In the genomic region with DNA sequence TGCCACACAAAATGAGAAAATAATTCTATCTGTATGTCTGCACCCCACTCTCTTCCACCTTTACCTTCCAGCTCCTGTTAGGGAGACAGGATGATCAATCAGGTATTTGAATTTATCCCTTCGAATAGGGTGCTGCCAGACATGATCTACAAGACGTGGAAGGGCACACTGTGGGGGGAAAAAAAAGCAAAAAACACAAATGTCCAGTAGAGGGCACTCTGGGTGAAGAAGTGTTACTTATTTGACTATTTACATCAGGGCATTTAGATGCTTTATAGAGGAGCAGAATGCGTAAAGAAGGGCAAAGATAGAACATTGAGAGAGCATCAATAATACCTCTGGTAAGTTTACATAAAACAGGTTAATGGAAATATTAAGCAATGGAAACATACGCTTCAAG, we compare ENCODE assay signal across 9 mouse cellular contexts. TPM values are rescaled to one million over a fixed set of nuclear protein-coding genes. Genes with fewer than 3 reads are reported as not detected.
DNase-seq lines count a peak whose midpoint lies in the region; ATAC-seq and TF ChIP-seq lines count a peak whose summit lies in the region.
"Had no signal": no experiment of that assay in that cellular context is flagged by ENCODE, and none has a peak within 500 bp of the region (broad histone marks: within the 10 kb centered on the region; RNA-seq: fewer than 3 reads in every experiment).

No protein-coding gene starts in this region.

- peaks cover 8% of the 10 kb centered on the region; the same call in 1 of the 2 replicates for H3K4me1 ChIP-seq in midbrain, embryonic 15.5 days

- no peaks in the 10 kb centered on the region for H3K9me3 ChIP-seq in midbrain, embryonic 15.5 days

- peak; percentile 76 for TF ChIP-seq CTCF in left cerebral cortex, adult 2 months (IDR thresholded peaks at IDR 0.05)
- peak; percentile 66 for TF ChIP-seq CTCF in Patski (IDR thresholded peaks at IDR 0.05)

- no peak overlapping the region for H3K9ac ChIP-seq in midbrain, embryonic 15.5 days

- H3K36me3 ChIP-seq in midbrain, embryonic 15.5 days (replicated peaks) = no peaks in the 10 kb centered on the region

- H3K4me3 ChIP-seq in left cerebral cortex, adult 2 months = no peak overlapping the region
- no peak overlapping the region for H3K4me3 ChIP-seq in midbrain, embryonic 15.5 days

- POLR2A ChIA-PET in Patski (lab: Charles Lee) = interaction anchor here (0.7 kb wide), 1 partner anchor 333 kb away, joined by 3 read pairs; no protein-coding TSS in a partner anchor

- intact Hi-C loops in left cerebral cortex, adult 2 months (cut with DNase I) = loop anchor here (1.0 kb wide), 1 partner anchor 122 kb away; no protein-coding TSS in a partner anchor
- intact Hi-C loops in left cerebral cortex, postnatal 4 days (cut with DNase I) = no loop called here

- no peak overlapping the region for H3K4me2 ChIP-seq in midbrain, embryonic 15.5 days

- DNase-seq in cerebellum, adult 9-10 months = peak; percentile 22
- DNase-seq in cerebellum, adult 9-11 months = no peak
- DNase-seq in left cerebral cortex, adult 2 months (ENCODE audit: extremely low spot score in 1 of 2, low spot score in 2 of 2) = peak in 1 of 2 experiments; percentile 32
- DNase-seq in left cerebral cortex, postnatal 4 days = no peak
- DNase-seq in Patski (ENCODE audit: low read depth, low spot score) = no peak
- peak; percentile 49 for DNase-seq in retina, postnatal 1 day

- 57% methylated on average over 4 of the region's 4 CpGs for WGBS in midbrain, embryonic 15.5 days

- CTCF ChIA-PET in Patski (lab: Charles Lee) = interaction anchor here (0.8 to 1.2 kb wide), 4 partner anchors 14 to 123 kb away, joined by 3 read pairs; no protein-coding TSS in a partner anchor

- H3K27me3 ChIP-seq in Patski = no peaks in the 10 kb centered on the region
- no peaks in the 10 kb centered on the region for H3K27me3 ChIP-seq in midbrain, embryonic 15.5 days (replicated peaks)

- H3K27ac ChIP-seq in left cerebral cortex, adult 2 months = no peak overlapping the region
- no peak overlapping the region for H3K27ac ChIP-seq in midbrain, embryonic 15.5 days

- no peak for ATAC-seq in Patski
- peak; percentile 42 for ATAC-seq in inflammation-experienced regulatory T-cells, adult 6 months
- ATAC-seq in midbrain, embryonic 15.5 days (replicated peaks) = no peak

- in situ Hi-C loops in Patski (cut with MboI; ENCODE audit: low pct_unique_long_range_greater_than_20kb) = no loop called here

RNA-seq across cellular contexts. Expression of a gene that starts 2.8 kb away (rescaled TPM):
- total RNA-seq in left cerebral cortex, adult 2 months (2021) = 1 to 10 TPM in 1 of 2 experiments, under 1 TPM in 1; 0.36 to 1.1 TPM
- 1 to 10 TPM in 1 of 2 experiments, under 1 TPM in 1; 0.85 to 1.8 TPM for total RNA-seq in left cerebral cortex, postnatal 4 days (2021)
- polyA plus RNA-seq in Patski (2021) = 0.19 TPM
- 1 to 10 TPM in 1 of 3 experiments, under 1 TPM in 2; 0.34 to 1.0 (median 0.69) TPM for polyA plus RNA-seq in inflammation-experienced regulatory T-cells, adult 6 months (2017; shearing (Covaris generic))
- polyA plus RNA-seq in midbrain, embryonic 15.5 days (2015; fragmentation: Nextera tagmentation; extraction: Ambion mirVana) = 0.11 and 0.12 TPM in 2 replicates
- total RNA-seq: hematopoietic stem cell, adult 5-6 weeks had no signal

RNA-seq across cellular contexts. Expression of a gene that starts 52.3 kb away (rescaled TPM):
- 100 to 1,000 TPM; 298 to 346 TPM for total RNA-seq in left cerebral cortex, adult 2 months (2021)
- 100 to 1,000 TPM; 562 to 582 TPM for total RNA-seq in left cerebral cortex, postnatal 4 days (2021)
- polyA plus RNA-seq in Patski (2021) = 567 TPM
- polyA plus RNA-seq in inflammation-experienced regulatory T-cells, adult 6 months (2017; shearing (Covaris generic)) = 1,000 to 10,000 TPM; 1,993 to 3,267 (median 2,370) TPM
- polyA plus RNA-seq in midbrain, embryonic 15.5 days (2015; fragmentation: Nextera tagmentation; extraction: Ambion mirVana) = 464 and 497 TPM in 2 replicates

RNA-seq across cellular contexts. Expression of a gene that starts 56.0 kb away (rescaled TPM):
- 10 to 100 TPM; 40.8 to 48.5 TPM for total RNA-seq in left cerebral cortex, adult 2 months (2021)
- 10 to 100 TPM; 27.5 to 30.2 TPM for total RNA-seq in left cerebral cortex, postnatal 4 days (2021)
- polyA plus RNA-seq in Patski (2021) = 34.4 TPM
- 10 to 100 TPM; 48.8 to 63.8 (median 56.9) TPM for polyA plus RNA-seq in inflammation-experienced regulatory T-cells, adult 6 months (2017; shearing (Covaris generic))
- polyA plus RNA-seq in midbrain, embryonic 15.5 days (2015; fragmentation: Nextera tagmentation; extraction: Ambion mirVana) = 9.1 and 9.2 TPM in 2 replicates

Comparison
In these comparisons a context has a peak if more than half of its experiments do, and no peak if none do; other contexts are left out.
1. DNase-seq: peak in cerebellum, adult 9-10 months (single experiment) and retina, postnatal 1 day (single experiment); none in cerebellum, adult 9-11 months (single experiment), left cerebral cortex, postnatal 4 days (single experiment) and Patski (single experiment).